In genomic region chr1:90207279-90207678, GRCm38 (mm10) we compare ENCODE assay signal across 10 mouse cellular contexts. TPM values are rescaled to one million over a fixed set of nuclear protein-coding genes. Genes with fewer than 3 reads are reported as not detected.
DNase-seq lines count a peak whose midpoint lies in the region; ATAC-seq and TF ChIP-seq lines count a peak whose summit lies in the region.
"Had no signal": no experiment of that assay in that cellular context is flagged by ENCODE, and none has a peak within 500 bp of the region (broad histone marks: within the 10 kb centered on the region; RNA-seq: fewer than 3 reads in every experiment).

No protein-coding gene starts in this region.

- H3K9me3 ChIP-seq in intestine, embryonic 14.5 days (ENCODE audit: control insufficient read depth, low read length), result no peaks in the 10 kb centered on the region
- H3K9me3 ChIP-seq in intestine, postnatal 0 days (ENCODE audit: control insufficient read depth), result no peaks in the 10 kb centered on the region
- no peaks in the 10 kb centered on the region for H3K9me3 ChIP-seq in heart, embryonic 11.5 days (replicated peaks; ENCODE audit: control insufficient read depth, low read length)
- H3K9me3 ChIP-seq in midbrain, embryonic 10.5 days (replicated peaks), result no peaks in the 10 kb centered on the region

- no peak overlapping the region for H3K9ac ChIP-seq in intestine, embryonic 14.5 days (ENCODE audit: low read length)
- H3K9ac ChIP-seq in intestine, postnatal 0 days (ENCODE audit: low read depth, low read length), result no peak overlapping the region
- peak overlapping the region; percentile 84 for H3K9ac ChIP-seq in heart, embryonic 11.5 days (ENCODE audit: low read depth, low read length)
- H3K9ac ChIP-seq: liver, embryonic 14.5 days had no signal

- H3K4me1 ChIP-seq in intestine, embryonic 14.5 days (replicated peaks; ENCODE audit: control insufficient read depth, insufficient read depth, low read length), result peaks cover 24% of the 10 kb centered on the region
- no peaks in the 10 kb centered on the region; the same call in 1 of the 2 replicates for H3K4me1 ChIP-seq in intestine, postnatal 0 days (replicated peaks; ENCODE audit: control insufficient read depth, insufficient read depth, low read length)
- H3K4me1 ChIP-seq in brown adipose tissue, adult 24 weeks (ENCODE audit: control insufficient read depth, insufficient read depth, insufficient read length, low read length), result peaks cover 31% of the 10 kb centered on the region
- peaks cover 28% of the 10 kb centered on the region for H3K4me1 ChIP-seq in heart, embryonic 11.5 days (ENCODE audit: control insufficient read depth, insufficient read depth, low read length)
- peaks cover 84% of the 10 kb centered on the region for H3K4me1 ChIP-seq in midbrain, embryonic 10.5 days

- H3K4me3 ChIP-seq in intestine, embryonic 14.5 days (ENCODE audit: low read depth, low read length), result no peak overlapping the region
- H3K4me3 ChIP-seq in intestine, postnatal 0 days (ENCODE audit: low read depth, low read length), result no peak overlapping the region
- H3K4me3 ChIP-seq in brown adipose tissue, adult 24 weeks (ENCODE audit: insufficient read depth, low read depth, low read length), result peak overlapping the region; percentile 62
- H3K4me3 ChIP-seq in heart, embryonic 11.5 days (ENCODE audit: low read depth, low read length), result peak overlapping the region; percentile 54
- H3K4me3 ChIP-seq in midbrain, embryonic 10.5 days, result peak overlapping the region; percentile 70

- no peak for ATAC-seq in intestine, embryonic 14.5 days (replicated peaks; ENCODE audit: low FRiP score, low TSS enrichment, low read depth)
- no peak for ATAC-seq in intestine, postnatal 0 days
- no peak for ATAC-seq in heart, embryonic 11.5 days (replicated peaks; ENCODE audit: insufficient number of reproducible peaks, low FRiP score, low TSS enrichment)

- H3K27ac ChIP-seq in intestine, embryonic 14.5 days (ENCODE audit: low read depth), result no peak overlapping the region
- H3K27ac ChIP-seq in intestine, postnatal 0 days (ENCODE audit: low read depth, low read length), result no peak overlapping the region
- H3K27ac ChIP-seq in brown adipose tissue, adult 24 weeks (replicated peaks; ENCODE audit: low read depth, low read length), result peak overlapping the region; percentile 97
- H3K27ac ChIP-seq in heart, embryonic 11.5 days (ENCODE audit: low read depth, low read length), result no peak overlapping the region
- H3K27ac ChIP-seq in midbrain, embryonic 10.5 days (replicated peaks), result peak overlapping the region; percentile 91
- H3K27ac ChIP-seq: liver, embryonic 14.5 days had no signal

- no peaks in the 10 kb centered on the region for H3K27me3 ChIP-seq in intestine, embryonic 14.5 days (replicated peaks; ENCODE audit: control insufficient read depth, insufficient read depth, low read length)
- no peaks in the 10 kb centered on the region for H3K27me3 ChIP-seq in intestine, postnatal 0 days (replicated peaks; ENCODE audit: control insufficient read depth, insufficient read depth, low read length)
- no peaks in the 10 kb centered on the region; the same call in 1 of the 2 replicates for H3K27me3 ChIP-seq in heart, embryonic 11.5 days (ENCODE audit: control insufficient read depth, insufficient read depth, low read length)
- H3K27me3 ChIP-seq in midbrain, embryonic 10.5 days (ENCODE audit: low read depth, poor library complexity, severe bottlenecking), result peaks cover 9% of the 10 kb centered on the region; the same call in 1 of the 2 replicates

- H3K4me2 ChIP-seq in intestine, embryonic 14.5 days (ENCODE audit: low read length), result peak overlapping the region; percentile 12; the same call in 1 of the 2 replicates
- H3K4me2 ChIP-seq in intestine, postnatal 0 days (replicated peaks; ENCODE audit: low read depth), result no peak overlapping the region; the same call in 1 of the 2 replicates
- peak overlapping the region; percentile 64 for H3K4me2 ChIP-seq in heart, embryonic 11.5 days

- DNase-seq in intestine, embryonic 14.5 days (ENCODE audit: low spot score), result no peak
- DNase-seq in midbrain, embryonic 10.5 days (ENCODE audit: low spot score), result no peak
- no peak for DNase-seq in yolk sac, embryonic 10.5 days (ENCODE audit: low spot score)
- DNase-seq in urinary bladder, postnatal 4 days (ENCODE audit: low spot score in 2 of 2), result no peak
- no peak for DNase-seq in right cerebral cortex, postnatal 14 days
- DNase-seq: retina, postnatal 1 day had no signal

- no peak for TF ChIP-seq CTCF in intestine, postnatal 0 days (IDR thresholded peaks at IDR 0.05; ENCODE audit: low read depth)

- WGBS in intestine, embryonic 14.5 days, result 60% methylated on average over 6 of the region's 6 CpGs
- 66% methylated on average over 6 of the region's 6 CpGs for WGBS in intestine, postnatal 0 days
- WGBS in heart, embryonic 11.5 days (ENCODE audit: insufficient replicate concordance), result 38% methylated on average over 6 of the region's 6 CpGs
- 63% methylated on average over 6 of the region's 6 CpGs for WGBS in midbrain, embryonic 10.5 days

- no peaks in the 10 kb centered on the region for H3K36me3 ChIP-seq in intestine, embryonic 14.5 days (ENCODE audit: control insufficient read depth, insufficient read depth, low read length)
- no peaks in the 10 kb centered on the region for H3K36me3 ChIP-seq in intestine, postnatal 0 days (ENCODE audit: control insufficient read depth, insufficient read depth)
- H3K36me3 ChIP-seq in heart, embryonic 11.5 days (ENCODE audit: control insufficient read depth, insufficient read depth, low read length), result 0 out of 2 replicates have a peak, but pooled peaks cover 3% of the 10 kb centered on the region
- H3K36me3 ChIP-seq in midbrain, embryonic 10.5 days, result peaks cover 35% of the 10 kb centered on the region

RNA-seq across cellular contexts. Expression of gene Ackr3, which starts 3.5 kb away (rescaled TPM):
- polyA plus RNA-seq in intestine, embryonic 14.5 days (2014; fragmentation: Nextera tagmentation; extraction: Ambion mirVana), result 19.4 and 19.9 TPM in 2 replicates
- polyA plus RNA-seq in intestine, postnatal 0 days (2015; fragmentation: Nextera tagmentation; extraction: Ambion mirVana), result 8.9 and 9.2 TPM in 2 replicates
- 74.7 and 97.7 TPM in 2 replicates for polyA plus RNA-seq in brown adipose tissue, adult 24 weeks (2012; ENCODE audit: insufficient read depth, insufficient read length, missing spikeins)
- 45.3 and 50.2 TPM in 2 replicates for polyA plus RNA-seq in heart, embryonic 11.5 days (2014; fragmentation: Nextera tagmentation; extraction: Ambion mirVana)
- 26.3 and 30.9 TPM in 2 replicates for polyA plus RNA-seq in midbrain, embryonic 10.5 days (2016; fragmentation: Nextera tagmentation; extraction: Ambion mirVana)

RNA-seq across cellular contexts. Expression of gene Iqca, which starts 54.1 kb away (rescaled TPM):
- 0.22 and 0.51 TPM in 2 replicates for polyA plus RNA-seq in intestine, embryonic 14.5 days (2014; fragmentation: Nextera tagmentation; extraction: Ambion mirVana)
- 0.13 and 0.47 TPM in 2 replicates for polyA plus RNA-seq in intestine, postnatal 0 days (2015; fragmentation: Nextera tagmentation; extraction: Ambion mirVana)
- polyA plus RNA-seq in brown adipose tissue, adult 24 weeks (2012; ENCODE audit: insufficient read depth, insufficient read length, missing spikeins), result not detected in 2 replicates
- polyA plus RNA-seq in heart, embryonic 11.5 days (2014; fragmentation: Nextera tagmentation; extraction: Ambion mirVana), result not detected in 2 replicates
- 0.15 and 0.30 TPM in 2 replicates for polyA plus RNA-seq in midbrain, embryonic 10.5 days (2016; fragmentation: Nextera tagmentation; extraction: Ambion mirVana)

Comparison
In these comparisons a context has a peak if more than half of its experiments do, and no peak if none do; other contexts are left out.
1. H3K27ac ChIP-seq: peak in brown adipose tissue, adult 24 weeks (single experiment) and midbrain, embryonic 10.5 days (single experiment); none in intestine, embryonic 14.5 days (single experiment), intestine, postnatal 0 days (single experiment) and heart, embryonic 11.5 days (single experiment).
2. H3K4me3 ChIP-seq: peak in brown adipose tissue, adult 24 weeks (single experiment), heart, embryonic 11.5 days (single experiment) and midbrain, embryonic 10.5 days (single experiment); none in intestine, embryonic 14.5 days (single experiment) and intestine, postnatal 0 days (single experiment).